Mouse (Mus musculus) hindbrain, embryonic 14.5 days (tissue): ENCODE data around the gene Pus7l. TPM values are rescaled to one million over a fixed set of nuclear protein-coding genes. Genes with fewer than 3 reads are reported as not detected.

Experiments used
- ATAC-seq: fragments of 200-750 bp; cut with Nextera tagmentation; 2 replicates; pipeline ENCODE4 v1.8.0; 2017; ENCODE audit warnings: moderate number of reproducible peaks, mild to moderate bottlenecking, moderate TSS enrichment, moderate library complexity; ENCODE audit not compliant: low FRiP score
- DNase-seq: peaks from one replicate; pipeline ENCODE4 v3.0.0-alpha.2; 2015; ENCODE audit warnings: low spot score
- H3K27ac ChIP-seq: fragments of 300-500 bp; sonication (generic); 2 replicates; pipeline ENCODE4 v1.5.1; 2014; ENCODE audit warnings: mild to moderate bottlenecking, moderate library complexity
- H3K27me3 ChIP-seq: fragments of 300-500 bp; sonication (generic); 2 replicates; pipeline ENCODE4 v1.6.1; 2014; ENCODE audit warnings: mild to moderate bottlenecking, low read length, mixed read lengths; ENCODE audit not compliant: control insufficient read depth, insufficient read depth
- H3K36me3 ChIP-seq: fragments of 300-500 bp; sonication (generic); replicated peaks from 2 replicates; pipeline ENCODE4 v1.6.1; 2014; ENCODE audit not compliant: control insufficient read depth, insufficient read depth
- H3K4me1 ChIP-seq: fragments of 300-500 bp; sonication (generic); replicated peaks from 2 replicates; pipeline ENCODE4 v1.6.1; 2014; ENCODE audit warnings: antibody characterized with exemption, low read length, mixed read lengths; ENCODE audit not compliant: control insufficient read depth, insufficient read depth
- H3K4me2 ChIP-seq: fragments of 300-500 bp; sonication (generic); replicated peaks from 2 replicates; pipeline ENCODE4 v1.6.1; 2014; ENCODE audit warnings: mild to moderate bottlenecking, moderate library complexity
- H3K4me3 ChIP-seq: fragments of 300-500 bp; sonication (generic); replicated peaks from 2 replicates; pipeline ENCODE4 v1.5.1; 2014; ENCODE audit warnings: mild to moderate bottlenecking, low read length
- H3K9ac ChIP-seq: fragments of 300-500 bp; sonication (generic); 2 replicates; pipeline ENCODE4 v1.6.1; 2014
- H3K9me3 ChIP-seq: fragments of 300-500 bp; sonication (generic); 2 replicates; pipeline ENCODE4 v1.6.1; 2016; ENCODE audit warnings: low read length; ENCODE audit not compliant: control insufficient read depth
- WGBS: fragments of 180-500 bp; shearing (Covaris S2); extraction: QIAGEN DNeasy Blood & Tissue Kit; methylation state at CpG from one replicate; pipeline ENCODE4 v1.1.7; 2014; 5-methylcytosine and 5-hydroxymethylcytosine counted together
- polyA plus RNA-seq: library from polyadenylated mRNA; unstranded; fragments of >200 nt; fragmentation: Nextera tagmentation; extraction: Ambion mirVana; gene quantifications from 2 replicates; pipeline ENCODE4 v1.2.1, GENCODE M21; 2014

Pus7l gene
- polyA plus RNA-seq, 1 experiment from 2014 or later = 6.5 TPM

GRCm38 (mm10) chr15:94544844-94545243 is 1.5 kb upstream of the Pus7l start:
- H3K4me3 ChIP-seq = no peak overlapping the region

GRCm38 (mm10) chr15:94544052-94544636 is 797 bp upstream of the Pus7l start:
- Histone ChIP-seq H3K9me3 (no peaks in the 10 kb centered on the region), H3K4me3 (peak overlapping the region; percentile 89), H3K9ac (peak overlapping the region; percentile 73), H3K4me2 (peak overlapping the region; percentile 71), H3K4me1 (peaks cover 5% of the 10 kb centered on the region), H3K27me3 (no peaks in the 10 kb centered on the region), H3K27ac (peak overlapping the region; percentile 56; the same call in 1 of the 2 replicates), H3K36me3 (no peaks in the 10 kb centered on the region)
- WGBS = 41% methylated on average over 9 of the region's 9 CpGs
- DNase-seq (no peak), ATAC-seq (no peak)

More at GRCm38 (mm10) chr15:94544844-94545243, 1.5 kb upstream of the Pus7l start:
- 90% methylated on average over 4 of the region's 4 CpGs for WGBS
- Histone ChIP-seq H3K9me3 (peaks cover 2% of the 10 kb centered on the region; the same call in 1 of the 2 replicates), H3K9ac (no peak overlapping the region), H3K4me1 (peaks cover 5% of the 10 kb centered on the region), H3K36me3 (no peaks in the 10 kb centered on the region), H3K27ac (no peak overlapping the region), H3K4me2 (no peak overlapping the region), H3K27me3 (no peaks in the 10 kb centered on the region)
- DNase-seq (no peak), ATAC-seq (no peak)

- H3K4me2 ChIP-seq = peak overlapping the region; percentile 71
- no peak for DNase-seq
- ATAC-seq = peak; percentile 93
- H3K36me3 ChIP-seq = no peaks in the 10 kb centered on the region
- 9% methylated on average over 21 of the region's 22 CpGs for WGBS
- H3K4me3 ChIP-seq = peak overlapping the region; percentile 89
- H3K9me3 ChIP-seq = no peaks in the 10 kb centered on the region
- peaks cover 5% of the 10 kb centered on the region for H3K4me1 ChIP-seq
- peak overlapping the region; percentile 73 for H3K9ac ChIP-seq
- peak overlapping the region; percentile 61; the same call in 1 of the 2 replicates for H3K27ac ChIP-seq
- H3K27me3 ChIP-seq = no peaks in the 10 kb centered on the region
These were observed 559 bp downstream of the Pus7l start for GRCm38 (mm10) chr15:94542567-94543408.

- WGBS = 94% methylated on average over 3 of the region's 3 CpGs
- ATAC-seq (no peak), DNase-seq (no peak)
- Histone ChIP-seq H3K4me1 (peaks cover 5% of the 10 kb centered on the region), H3K9ac (no peak overlapping the region), H3K9me3 (no peaks in the 10 kb centered on the region), H3K36me3 (no peaks in the 10 kb centered on the region), H3K4me2 (no peak overlapping the region), H3K4me3 (no peak overlapping the region), H3K27ac (no peak overlapping the region), H3K27me3 (no peaks in the 10 kb centered on the region)
These were observed 4.1 kb downstream of the Pus7l start for GRCm38 (mm10) chr15:94539296-94539695.

GRCm38 (mm10) chr15:94535521-94535920 is 7.8 kb downstream of the Pus7l start:
- Histone ChIP-seq H3K27ac (no peak overlapping the region), H3K4me2 (no peak overlapping the region), H3K27me3 (no peaks in the 10 kb centered on the region), H3K4me3 (no peak overlapping the region), H3K9ac (no peak overlapping the region), H3K36me3 (peaks cover 8% of the 10 kb centered on the region), H3K9me3 (no peaks in the 10 kb centered on the region), H3K4me1 (no peaks in the 10 kb centered on the region)
- DNase-seq (no peak), ATAC-seq (no peak)
- 92% methylated on average over 7 of the region's 7 CpGs for WGBS

- H3K9me3 ChIP-seq = no peaks in the 10 kb centered on the region
- no peaks in the 10 kb centered on the region for H3K4me1 ChIP-seq
- no peak overlapping the region for H3K9ac ChIP-seq
- 94% methylated on average over 6 of the region's 6 CpGs for WGBS
- no peak overlapping the region for H3K4me2 ChIP-seq
- H3K27ac ChIP-seq = no peak overlapping the region
- DNase-seq = no peak
- no peaks in the 10 kb centered on the region for H3K27me3 ChIP-seq
- no peak for ATAC-seq
- H3K36me3 ChIP-seq = peaks cover 9% of the 10 kb centered on the region
- no peak overlapping the region for H3K4me3 ChIP-seq
These were observed 10.4 kb downstream of the Pus7l start for GRCm38 (mm10) chr15:94532956-94533355.

GRCm38 (mm10) chr15:94532306-94532705 is 11.0 kb downstream of the Pus7l start:
- no peak overlapping the region for H3K4me3 ChIP-seq
- H3K4me1 ChIP-seq = no peaks in the 10 kb centered on the region
- DNase-seq = no peak
- no peak overlapping the region for H3K9ac ChIP-seq
- ATAC-seq = no peak
- 95% methylated on average over 5 of the region's 5 CpGs for WGBS
- peaks cover 9% of the 10 kb centered on the region for H3K36me3 ChIP-seq
- no peak overlapping the region for H3K4me2 ChIP-seq
- H3K27ac ChIP-seq = no peak overlapping the region
- no peaks in the 10 kb centered on the region for H3K9me3 ChIP-seq
- no peaks in the 10 kb centered on the region for H3K27me3 ChIP-seq

GRCm38 (mm10) chr15:94530519-94530918 is 12.8 kb downstream of the Pus7l start:
- Histone ChIP-seq H3K9me3 (no peaks in the 10 kb centered on the region), H3K36me3 (peaks cover 9% of the 10 kb centered on the region), H3K4me1 (no peaks in the 10 kb centered on the region), H3K9ac (no peak overlapping the region), H3K27me3 (no peaks in the 10 kb centered on the region), H3K4me2 (no peak overlapping the region), H3K4me3 (no peak overlapping the region), H3K27ac (no peak overlapping the region)
- DNase-seq = no peak
- WGBS = 85% methylated on average over 3 of the region's 3 CpGs
- no peak for ATAC-seq

- ATAC-seq (no peak), DNase-seq (no peak)
- no peaks in the 10 kb centered on the region for H3K27me3 ChIP-seq
- no peak overlapping the region for H3K4me2 ChIP-seq
- H3K4me3 ChIP-seq = no peak overlapping the region
- H3K4me1 ChIP-seq = no peaks in the 10 kb centered on the region
- no peak overlapping the region for H3K9ac ChIP-seq
- 0 out of 2 replicates have a peak, but pooled peaks cover 6% of the 10 kb centered on the region for H3K36me3 ChIP-seq
- WGBS = 92% methylated on average over 12 of the region's 12 CpGs
- no peak overlapping the region for H3K27ac ChIP-seq
- H3K9me3 ChIP-seq = no peaks in the 10 kb centered on the region
These were observed 18.4 kb downstream of the Pus7l start for GRCm38 (mm10) chr15:94524956-94525355.
